Mouse (Mus musculus): ENCODE data around the gene Farsb. TPM values are rescaled to one million over a fixed set of nuclear protein-coding genes. Genes with fewer than 3 reads are reported as not detected.
"Not testable (repeated sequence)": the region's sequence is repeated elsewhere in the genome, so short reads cannot be mapped to it uniquely, and the experiment has no call there.

Gene Farsb
- polyA plus RNA-seq, 1 experiment from 2014 or later = 154 TPM

DNA sequence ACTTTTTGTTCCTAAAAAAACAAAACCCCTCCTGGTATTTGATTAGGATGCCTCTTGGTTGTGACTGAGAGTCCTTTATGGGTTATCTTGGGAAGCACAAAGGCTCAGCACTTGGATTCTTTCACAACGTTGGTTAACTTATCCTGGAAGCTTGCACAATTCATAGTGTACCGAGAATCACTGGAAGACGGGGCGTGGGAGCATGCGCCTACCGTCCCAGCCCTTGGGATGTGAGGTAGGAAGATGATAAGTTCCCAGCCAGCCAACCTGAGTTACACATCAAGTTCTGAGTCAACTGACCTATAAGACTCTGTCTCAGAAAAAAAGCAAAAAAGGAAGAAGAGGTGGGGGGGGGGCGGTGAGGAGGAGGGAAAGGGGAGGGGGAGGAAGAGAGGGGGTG is 30.2 kb upstream of the Farsb start:
- no peak overlapping the region for H3K9ac ChIP-seq (replicated peaks)
- no peaks in the 10 kb centered on the region for H3K36me3 ChIP-seq
- no peak overlapping the region for H3K27ac ChIP-seq (replicated peaks)
- no peaks in the 10 kb centered on the region for H3K4me1 ChIP-seq
- no peak overlapping the region for H3K4me3 ChIP-seq
- ATAC-seq (replicated peaks) = no peak
- H3K4me2 ChIP-seq (replicated peaks) = no peak overlapping the region
- H3K27me3 ChIP-seq = no peaks in the 10 kb centered on the region
- no peaks in the 10 kb centered on the region for H3K9me3 ChIP-seq
- 82% methylated on average over 7 of the region's 7 CpGs for WGBS

DNA sequence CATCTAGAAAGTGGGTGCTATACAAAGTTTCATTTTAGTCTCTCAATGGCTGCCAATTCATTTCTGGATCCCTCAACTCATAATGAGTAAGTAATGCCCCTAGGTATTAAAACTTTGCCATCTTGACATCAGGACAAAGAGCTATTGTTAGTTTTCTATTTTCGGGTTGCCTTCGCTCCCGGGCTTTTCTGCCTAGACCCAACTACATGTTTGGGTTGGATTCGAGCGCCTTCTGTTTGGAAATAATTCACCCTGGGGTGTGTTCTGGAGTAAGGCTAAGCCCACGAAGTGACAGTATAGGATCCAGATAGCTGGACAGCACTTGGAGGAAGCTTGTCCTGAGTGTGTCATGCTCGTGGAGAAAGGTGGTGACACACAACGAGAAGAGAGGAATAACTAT is 24.1 kb upstream of the Farsb start:
- Histone ChIP-seq H3K4me2 (replicated peaks) (no peak overlapping the region), H3K9ac (replicated peaks) (no peak overlapping the region), H3K27ac (replicated peaks) (no peak overlapping the region), H3K27me3 (no peaks in the 10 kb centered on the region), H3K4me1 (no peaks in the 10 kb centered on the region), H3K36me3 (no peaks in the 10 kb centered on the region), H3K9me3 (no peaks in the 10 kb centered on the region), H3K4me3 (no peak overlapping the region)
- no peak for ATAC-seq (replicated peaks)
- 70% methylated on average over 8 of the region's 8 CpGs for WGBS

- Histone ChIP-seq H3K4me1 (no peaks in the 10 kb centered on the region), H3K27me3 (no peaks in the 10 kb centered on the region), H3K9me3 (no peaks in the 10 kb centered on the region), H3K27ac (replicated peaks) (no peak within 1 kb of the TSS), H3K4me3 (peak within 1 kb of the TSS; percentile 29), H3K36me3 (no peaks in the 10 kb centered on the region), H3K4me2 (replicated peaks) (peak within 1 kb of the TSS; percentile 44), H3K9ac (replicated peaks) (peak within 1 kb of the TSS; percentile 33)
- WGBS = 7% methylated on average over 25 of the region's 25 CpGs
- peak; percentile 64 for ATAC-seq (replicated peaks)
These were observed 23.0 kb upstream of the Farsb start, which contains the start of gene BC035947 for GRCm38 (mm10) chr1:78511621-78512160. Gene BC035947, minus strand, starts transcription at chr1:78512158.

- Histone ChIP-seq H3K4me3 (peak within 1 kb of the TSS; percentile 29), H3K4me1 (no peaks in the 10 kb centered on the region), H3K36me3 (no peaks in the 10 kb centered on the region), H3K4me2 (replicated peaks) (peak within 1 kb of the TSS; percentile 44), H3K9ac (replicated peaks) (peak within 1 kb of the TSS; percentile 33), H3K27me3 (no peaks in the 10 kb centered on the region), H3K9me3 (no peaks in the 10 kb centered on the region), H3K27ac (replicated peaks) (no peak within 1 kb of the TSS)
- no peak for ATAC-seq (replicated peaks)
- 57% methylated on average over 5 of the region's 5 CpGs for WGBS
These were observed 22.2 kb upstream of the Farsb start, which contains the start of gene Mogat1 for GRCm38 (mm10) chr1:78510862-78511261. Gene Mogat1, plus strand, starts transcription at chr1:78510991.

DNA sequence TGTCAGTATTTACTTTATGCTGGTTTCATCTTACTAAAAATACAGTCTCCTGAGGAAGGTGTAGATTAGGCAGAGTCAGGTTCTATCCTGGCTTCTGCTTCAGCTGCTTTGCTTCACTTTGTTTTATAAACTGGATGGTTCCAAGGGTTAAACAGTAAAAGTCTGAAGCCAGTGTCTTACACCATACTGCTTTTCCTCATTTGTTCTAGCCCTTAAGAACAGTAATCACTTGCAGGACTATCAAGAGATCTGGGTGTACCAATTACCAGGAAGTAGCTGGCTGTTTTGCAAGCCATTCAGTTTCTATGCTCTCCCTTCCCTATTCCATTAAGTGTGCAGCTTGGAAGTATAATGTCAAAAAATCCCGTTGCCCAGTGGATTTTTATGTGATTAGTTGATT is 18.4 kb upstream of the Farsb start:
- Histone ChIP-seq H3K4me1 (no peaks in the 10 kb centered on the region), H3K4me2 (replicated peaks) (no peak overlapping the region)

DNA sequence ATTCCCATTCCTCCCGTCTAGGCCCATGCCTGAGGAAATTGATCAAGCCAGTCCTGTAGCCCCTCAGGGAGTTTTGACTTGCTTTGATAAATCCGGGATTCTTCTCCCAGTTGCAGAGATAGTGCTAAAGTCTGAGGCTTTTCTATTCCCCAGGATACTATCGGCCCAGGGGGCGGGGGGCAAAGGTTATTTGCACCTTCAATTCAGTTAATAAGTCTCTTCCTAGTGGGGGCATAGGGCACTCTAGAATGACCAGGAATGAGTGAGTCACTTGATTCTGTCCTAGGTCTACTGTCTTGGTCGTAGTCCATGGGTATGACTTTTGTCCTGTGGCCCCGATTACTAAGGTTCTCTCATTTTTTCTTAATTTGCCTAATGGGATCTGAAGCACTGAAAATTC is 13.8 kb upstream of the Farsb start:
- Histone ChIP-seq H3K9ac (replicated peaks) (no peak overlapping the region), H3K27me3 (no peaks in the 10 kb centered on the region), H3K4me2 (replicated peaks) (no peak overlapping the region), H3K4me3 (no peak overlapping the region), H3K27ac (replicated peaks) (no peak overlapping the region), H3K4me1 (no peaks in the 10 kb centered on the region), H3K9me3 (no peaks in the 10 kb centered on the region), H3K36me3 (no peaks in the 10 kb centered on the region)
- WGBS = 95% methylated on average over 6 of the region's 6 CpGs
- no peak for ATAC-seq (replicated peaks)

More for the DNA sequence above, 18.4 kb upstream of the Farsb start:
- no peaks in the 10 kb centered on the region for H3K36me3 ChIP-seq
- ATAC-seq (replicated peaks) = no peak
- H3K4me3 ChIP-seq = no peak overlapping the region
- no peak overlapping the region for H3K9ac ChIP-seq (replicated peaks)
- H3K27me3 ChIP-seq = no peaks in the 10 kb centered on the region
- no peaks in the 10 kb centered on the region for H3K9me3 ChIP-seq
- H3K27ac ChIP-seq (replicated peaks) = no peak overlapping the region
- WGBS = 59% methylated on average over 1 of the region's 1 CpGs

DNA sequence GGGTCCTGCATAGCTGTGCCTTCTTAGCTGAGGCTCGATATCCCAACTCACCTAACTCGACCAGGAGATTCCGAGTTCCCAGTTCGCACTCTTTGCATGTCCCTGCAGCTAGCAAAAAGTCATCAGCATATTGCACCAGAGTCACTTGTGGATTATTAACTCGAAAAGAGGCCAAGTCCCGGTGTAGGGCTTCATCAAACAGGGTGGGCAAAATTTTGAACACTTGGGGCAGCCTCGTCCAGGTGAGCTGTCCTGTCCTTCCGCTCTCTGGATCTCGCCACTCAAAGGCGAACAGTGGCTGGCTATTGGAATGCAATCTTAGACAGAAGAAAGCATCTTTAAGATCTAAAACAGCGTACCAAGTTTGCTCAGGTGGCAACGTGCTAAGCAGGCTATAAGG is 13.2 kb upstream of the Farsb start:
- not testable (repeated sequence) for H3K27me3 ChIP-seq; H3K36me3 ChIP-seq; ATAC-seq (replicated peaks); H3K4me3 ChIP-seq; H3K27ac ChIP-seq (replicated peaks); H3K9ac ChIP-seq (replicated peaks); H3K4me1 ChIP-seq; H3K9me3 ChIP-seq; H3K4me2 ChIP-seq (replicated peaks)
- WGBS = 91% methylated on average over 12 of the region's 12 CpGs

GRCm38 (mm10) chr1:78501036-78501435 is 12.3 kb upstream of the Farsb start:
- Histone ChIP-seq H3K4me1 (no peaks in the 10 kb centered on the region), H3K9ac (replicated peaks) (no peak overlapping the region), H3K4me3 (no peak overlapping the region), H3K27me3 (no peaks in the 10 kb centered on the region), H3K4me2 (replicated peaks) (no peak overlapping the region), H3K27ac (replicated peaks) (no peak overlapping the region), H3K9me3 (no peaks in the 10 kb centered on the region), H3K36me3 (no peaks in the 10 kb centered on the region)
- 95% methylated on average over 16 of the region's 16 CpGs for WGBS
- ATAC-seq (replicated peaks) = no peak

- no peak overlapping the region for H3K4me3 ChIP-seq
- H3K36me3 ChIP-seq = no peaks in the 10 kb centered on the region
- peaks cover 23% of the 10 kb centered on the region for H3K4me1 ChIP-seq
- H3K9me3 ChIP-seq = no peaks in the 10 kb centered on the region
- ATAC-seq (replicated peaks) = no peak
- no peak overlapping the region for H3K9ac ChIP-seq (replicated peaks)
- WGBS = 78% methylated on average over 1 of the region's 1 CpGs
- H3K27ac ChIP-seq (replicated peaks) = no peak overlapping the region
- H3K4me2 ChIP-seq (replicated peaks) = no peak overlapping the region
- 0 out of 2 replicates have a peak, but pooled peaks cover 3% of the 10 kb centered on the region for H3K27me3 ChIP-seq
These were observed 1.4 kb upstream of the Farsb start for GRCm38 (mm10) chr1:78490143-78490542.

GRCm38 (mm10) chr1:78488427-78488751 is 308 bp downstream of the Farsb start:
- no peaks in the 10 kb centered on the region for H3K27me3 ChIP-seq
- H3K4me2 ChIP-seq (replicated peaks) = peak overlapping the region; percentile 62
- ATAC-seq (replicated peaks) = no peak
- no peaks in the 10 kb centered on the region for H3K36me3 ChIP-seq
- H3K9me3 ChIP-seq = no peaks in the 10 kb centered on the region
- under 1% methylated on average over 28 of the region's 28 CpGs for WGBS
- H3K4me1 ChIP-seq = peaks cover 27% of the 10 kb centered on the region
- peak overlapping the region; percentile 80 for H3K27ac ChIP-seq (replicated peaks)
- peak overlapping the region; percentile 90 for H3K9ac ChIP-seq (replicated peaks)
- peak overlapping the region; percentile 99 for H3K4me3 ChIP-seq

DNA sequence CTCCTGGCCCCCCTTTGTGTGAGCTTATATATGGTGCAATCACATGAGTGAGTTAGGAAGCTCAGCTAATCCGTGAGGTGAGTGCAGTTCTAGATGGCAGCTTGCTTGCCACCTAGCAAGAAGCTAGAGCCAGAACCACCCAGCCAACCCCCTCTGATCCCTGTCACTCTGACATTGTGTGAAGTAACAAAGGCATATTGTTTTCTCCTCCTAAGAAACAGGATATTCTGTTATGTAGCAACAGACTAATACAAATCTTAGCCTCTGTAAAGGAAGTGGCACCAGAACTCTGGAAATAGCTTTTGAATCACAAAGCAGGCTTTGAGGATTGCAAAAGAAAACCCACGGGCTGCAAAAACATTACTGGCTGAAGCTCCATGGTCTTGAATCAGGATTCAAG is 4.3 kb downstream of the Farsb start:
- peaks cover 21% of the 10 kb centered on the region for H3K4me1 ChIP-seq
- 37% methylated on average over 2 of the region's 2 CpGs for WGBS
- H3K27me3 ChIP-seq = no peaks in the 10 kb centered on the region
- H3K36me3 ChIP-seq = peaks cover 14% of the 10 kb centered on the region; the same call in 1 of the 2 replicates
- H3K27ac ChIP-seq (replicated peaks) = no peak overlapping the region
- H3K9me3 ChIP-seq = no peaks in the 10 kb centered on the region
- H3K9ac ChIP-seq (replicated peaks) = no peak overlapping the region
- H3K4me2 ChIP-seq (replicated peaks) = no peak overlapping the region
- H3K4me3 ChIP-seq = no peak overlapping the region
- ATAC-seq (replicated peaks) = no peak

DNA sequence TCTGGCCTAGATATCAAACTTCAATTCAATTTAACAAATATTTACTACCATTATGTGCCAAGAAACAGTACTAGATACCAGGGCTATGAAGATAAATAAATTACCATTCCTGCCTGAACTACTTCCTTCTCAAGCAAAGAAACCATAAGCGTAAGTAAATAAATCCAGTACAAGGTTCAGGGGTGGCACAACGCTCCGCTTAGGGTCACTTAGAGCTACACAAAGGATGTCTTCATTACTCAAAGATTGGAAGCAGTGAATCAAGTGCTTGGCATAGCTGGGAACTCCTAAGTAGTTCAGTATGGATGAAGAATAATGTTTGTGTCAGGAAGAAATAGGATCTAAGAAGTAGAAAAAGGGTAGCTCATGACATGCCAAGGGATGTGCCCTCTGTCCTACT is 5.3 kb downstream of the Farsb start:
- Histone ChIP-seq H3K36me3 (peaks cover 19% of the 10 kb centered on the region), H3K27me3 (no peaks in the 10 kb centered on the region), H3K4me2 (replicated peaks) (no peak overlapping the region), H3K4me3 (no peak overlapping the region), H3K27ac (replicated peaks) (no peak overlapping the region), H3K9me3 (no peaks in the 10 kb centered on the region), H3K4me1 (peaks cover 21% of the 10 kb centered on the region), H3K9ac (replicated peaks) (no peak overlapping the region)
- WGBS = 95% methylated on average over 3 of the region's 3 CpGs
- ATAC-seq (replicated peaks) = no peak

DNA sequence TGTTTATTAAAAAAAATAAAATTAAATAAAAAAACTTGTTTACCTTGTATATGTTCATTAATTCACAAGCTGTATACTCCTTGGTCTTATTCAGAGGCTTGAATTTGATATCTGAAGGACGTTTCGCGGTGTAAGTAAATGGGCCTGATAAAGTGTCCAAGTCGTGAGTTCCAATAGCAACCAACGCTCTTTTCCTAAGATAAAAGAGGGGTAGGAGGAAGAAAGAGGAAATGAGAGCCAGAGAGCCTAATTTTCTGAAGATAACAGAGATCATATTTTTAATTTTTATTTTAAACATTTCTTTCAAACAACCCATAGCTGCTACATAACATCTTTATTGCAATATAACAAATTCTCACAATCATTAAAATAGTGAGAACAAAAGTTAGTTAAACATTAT is 16.3 kb downstream of the Farsb start:
- 92% methylated on average over 5 of the region's 5 CpGs for WGBS
- Histone ChIP-seq H3K36me3 (peaks cover 48% of the 10 kb centered on the region), H3K9me3 (no peaks in the 10 kb centered on the region)

More for the DNA sequence above, 16.3 kb downstream of the Farsb start:
- Histone ChIP-seq H3K4me1 (no peaks in the 10 kb centered on the region), H3K9ac (replicated peaks) (no peak overlapping the region), H3K4me2 (replicated peaks) (no peak overlapping the region), H3K4me3 (no peak overlapping the region), H3K27ac (replicated peaks) (no peak overlapping the region), H3K27me3 (no peaks in the 10 kb centered on the region)
- no peak for ATAC-seq (replicated peaks)

All from forebrain, embryonic 15.5 days (tissue).